Mouse (Mus musculus): ENCODE results near the gene Trabd2b. TPM values are rescaled to one million over a fixed set of nuclear protein-coding genes. Genes with fewer than 3 reads are reported as not detected.

The Trabd2b gene
- polyA plus RNA-seq, 1 experiment from 2014 or later: 1.5 TPM

- no peak for ATAC-seq (ENCODE audit: insufficient number of reproducible peaks, low FRiP score)
Observed at GRCm38 (mm10) chr4:114494035-114494434, 87.5 kb downstream of the Trabd2b start.

GRCm38 (mm10) chr4:114495688-114496426 lies 89.3 kb downstream of the Trabd2b start:
- Histone ChIP-seq H3K27me3 (replicated peaks) (peaks cover 85% of the 10 kb centered on the region), H3K4me3 (no peak overlapping the region), H3K4me1 (replicated peaks) (peaks cover 10% of the 10 kb centered on the region), H3K27ac (ENCODE audit: poor library complexity, severe bottlenecking) (no peak overlapping the region), H3K9me3 (replicated peaks) (0 out of 2 replicates have a peak, but pooled peaks cover 4% of the 10 kb centered on the region), H3K36me3 (no peaks in the 10 kb centered on the region), H3K4me2 (no peak overlapping the region), H3K9ac (no peak overlapping the region)
- 68% methylated on average over 4 of the region's 4 CpGs for WGBS
- ATAC-seq (ENCODE audit: insufficient number of reproducible peaks, low FRiP score): no peak

More at GRCm38 (mm10) chr4:114494035-114494434, 87.5 kb downstream of the Trabd2b start:
- no peaks in the 10 kb centered on the region for H3K36me3 ChIP-seq
- H3K4me3 ChIP-seq: no peak overlapping the region
- H3K27ac ChIP-seq (ENCODE audit: poor library complexity, severe bottlenecking): no peak overlapping the region
- H3K4me1 ChIP-seq (replicated peaks): no peaks in the 10 kb centered on the region
- 74% methylated on average over 2 of the region's 2 CpGs for WGBS
- no peak overlapping the region for H3K4me2 ChIP-seq
- H3K9ac ChIP-seq: no peak overlapping the region
- H3K9me3 ChIP-seq (replicated peaks): peaks cover 12% of the 10 kb centered on the region
- H3K27me3 ChIP-seq (replicated peaks): peaks cover 90% of the 10 kb centered on the region

- no peak overlapping the region for H3K4me3 ChIP-seq
- H3K4me2 ChIP-seq: no peak overlapping the region
- peaks cover 79% of the 10 kb centered on the region for H3K27me3 ChIP-seq (replicated peaks)
- H3K27ac ChIP-seq (ENCODE audit: poor library complexity, severe bottlenecking): no peak overlapping the region
- 0 out of 2 replicates have a peak, but pooled peaks cover 4% of the 10 kb centered on the region for H3K9me3 ChIP-seq (replicated peaks)
- H3K9ac ChIP-seq: no peak overlapping the region
- no peak for ATAC-seq (ENCODE audit: insufficient number of reproducible peaks, low FRiP score)
- no peaks in the 10 kb centered on the region for H3K36me3 ChIP-seq
- WGBS: 82% methylated on average over 1 of the region's 1 CpGs
- peaks cover 27% of the 10 kb centered on the region for H3K4me1 ChIP-seq (replicated peaks)
Observed at GRCm38 (mm10) chr4:114499650-114500049, 93.1 kb downstream of the Trabd2b start.

GRCm38 (mm10) chr4:114500317-114500716 lies 93.8 kb downstream of the Trabd2b start:
- Histone ChIP-seq H3K9me3 (replicated peaks) (0 out of 2 replicates have a peak, but pooled peaks cover 4% of the 10 kb centered on the region), H3K27me3 (replicated peaks) (peaks cover 82% of the 10 kb centered on the region), H3K4me1 (replicated peaks) (peaks cover 29% of the 10 kb centered on the region), H3K27ac (ENCODE audit: poor library complexity, severe bottlenecking) (no peak overlapping the region), H3K4me3 (no peak overlapping the region), H3K36me3 (no peaks in the 10 kb centered on the region), H3K9ac (no peak overlapping the region), H3K4me2 (no peak overlapping the region)
- WGBS: 63% methylated on average over 7 of the region's 7 CpGs
- no peak for ATAC-seq (ENCODE audit: insufficient number of reproducible peaks, low FRiP score)

GRCm38 (mm10) chr4:114501048-114501447 lies 94.5 kb downstream of the Trabd2b start:
- ATAC-seq (ENCODE audit: insufficient number of reproducible peaks, low FRiP score): peak; percentile 73; the same call in 1 of the 2 replicates
- H3K27me3 ChIP-seq (replicated peaks): peaks cover 82% of the 10 kb centered on the region
- H3K4me1 ChIP-seq (replicated peaks): peaks cover 29% of the 10 kb centered on the region
- WGBS: 41% methylated on average over 1 of the region's 1 CpGs
- 0 out of 2 replicates have a peak, but pooled peaks cover 4% of the 10 kb centered on the region for H3K9me3 ChIP-seq (replicated peaks)
- no peak overlapping the region for H3K4me2 ChIP-seq
- H3K27ac ChIP-seq (ENCODE audit: poor library complexity, severe bottlenecking): no peak overlapping the region
- H3K9ac ChIP-seq: no peak overlapping the region
- no peaks in the 10 kb centered on the region for H3K36me3 ChIP-seq
- no peak overlapping the region for H3K4me3 ChIP-seq

- H3K4me1 ChIP-seq (replicated peaks): peaks cover 29% of the 10 kb centered on the region
- no peak overlapping the region for H3K4me3 ChIP-seq
- H3K27me3 ChIP-seq (replicated peaks): peaks cover 76% of the 10 kb centered on the region
- 67% methylated on average over 4 of the region's 4 CpGs for WGBS
- no peak overlapping the region for H3K4me2 ChIP-seq
- ATAC-seq (ENCODE audit: insufficient number of reproducible peaks, low FRiP score): no peak
- no peak overlapping the region for H3K9ac ChIP-seq
- 0 out of 2 replicates have a peak, but pooled peaks cover 4% of the 10 kb centered on the region for H3K9me3 ChIP-seq (replicated peaks)
- no peak overlapping the region for H3K27ac ChIP-seq (ENCODE audit: poor library complexity, severe bottlenecking)
- H3K36me3 ChIP-seq: no peaks in the 10 kb centered on the region
Observed at GRCm38 (mm10) chr4:114501611-114502010, 95.1 kb downstream of the Trabd2b start.

DNA sequence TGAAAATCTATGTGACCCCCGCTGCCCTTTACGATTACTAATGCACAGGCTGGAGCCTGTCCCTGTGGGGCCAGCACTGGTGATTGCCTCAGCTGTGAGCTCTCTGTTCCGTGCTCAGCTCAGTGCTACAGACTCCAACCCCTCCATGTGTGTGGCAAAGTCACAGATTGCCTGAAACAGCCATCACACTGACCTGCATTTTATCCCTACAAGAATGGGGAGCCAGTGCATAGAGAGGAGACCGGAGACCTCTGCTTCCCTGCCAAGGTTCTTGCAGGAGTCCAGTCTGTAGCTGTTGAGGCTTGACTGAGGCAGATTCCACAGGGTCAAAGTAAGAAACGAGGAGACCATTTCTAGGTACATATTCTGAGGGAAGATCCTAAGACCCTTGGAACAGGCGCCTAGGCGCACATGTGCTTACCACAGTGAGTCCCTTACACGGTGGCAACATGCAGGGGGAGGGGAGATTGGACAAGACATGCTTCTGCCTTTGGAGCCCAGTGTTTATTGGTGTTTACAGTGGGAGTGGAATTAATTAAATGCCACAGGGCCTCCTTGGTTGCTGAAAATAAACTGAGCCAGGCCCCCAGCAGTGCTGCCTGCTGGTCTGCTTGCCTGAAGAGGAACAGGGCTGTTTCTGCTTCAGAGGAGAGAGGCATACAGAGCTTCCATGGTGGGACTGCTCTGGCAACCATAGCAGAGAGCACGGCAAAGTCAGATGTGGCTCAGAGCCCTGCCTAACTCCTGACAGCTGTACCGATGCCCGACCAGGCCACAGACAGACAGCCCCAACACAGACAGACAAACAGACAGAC lies 97.9 kb downstream of the Trabd2b start:
- 59% methylated on average over 11 of the region's 11 CpGs for WGBS
- no peak overlapping the region for H3K9ac ChIP-seq
- no peaks in the 10 kb centered on the region for H3K36me3 ChIP-seq
- H3K27ac ChIP-seq (ENCODE audit: poor library complexity, severe bottlenecking): no peak overlapping the region
- no peak overlapping the region for H3K4me2 ChIP-seq
- H3K4me1 ChIP-seq (replicated peaks): peaks cover 29% of the 10 kb centered on the region
- no peaks in the 10 kb centered on the region for H3K9me3 ChIP-seq (replicated peaks)
- no peak overlapping the region for H3K4me3 ChIP-seq
- peaks cover 56% of the 10 kb centered on the region for H3K27me3 ChIP-seq (replicated peaks)
- no peak for ATAC-seq (ENCODE audit: insufficient number of reproducible peaks, low FRiP score)

DNA sequence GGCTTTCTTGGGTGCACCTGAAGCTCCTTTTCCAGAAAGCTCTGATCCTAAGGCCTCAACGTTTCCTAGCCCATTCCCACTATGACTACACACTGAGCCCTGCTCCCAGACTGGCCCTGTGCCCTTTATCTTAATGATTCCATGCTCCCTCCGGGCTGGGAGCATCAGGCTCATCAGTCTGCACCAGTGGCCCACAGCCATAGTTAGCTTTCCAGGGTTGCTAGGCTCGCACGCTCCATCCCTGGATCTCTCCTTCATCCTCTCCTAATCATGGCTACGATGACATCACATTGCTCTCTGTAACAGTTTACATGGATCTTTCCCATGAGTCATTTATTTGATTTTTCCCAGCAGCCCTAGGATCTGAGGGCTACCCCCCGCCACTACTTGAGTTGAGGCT lies 103.1 kb downstream of the Trabd2b start:
- no peaks in the 10 kb centered on the region for H3K36me3 ChIP-seq
- peaks cover 3% of the 10 kb centered on the region; the same call in 1 of the 2 replicates for H3K4me1 ChIP-seq (replicated peaks)
- peaks cover 50% of the 10 kb centered on the region for H3K27me3 ChIP-seq (replicated peaks)
- 73% methylated on average over 6 of the region's 6 CpGs for WGBS
- no peak for ATAC-seq (ENCODE audit: insufficient number of reproducible peaks, low FRiP score)
- no peak overlapping the region for H3K4me3 ChIP-seq
- H3K9me3 ChIP-seq (replicated peaks): no peaks in the 10 kb centered on the region
- H3K9ac ChIP-seq: no peak overlapping the region
- no peak overlapping the region for H3K27ac ChIP-seq (ENCODE audit: poor library complexity, severe bottlenecking)
- H3K4me2 ChIP-seq: no peak overlapping the region

DNA sequence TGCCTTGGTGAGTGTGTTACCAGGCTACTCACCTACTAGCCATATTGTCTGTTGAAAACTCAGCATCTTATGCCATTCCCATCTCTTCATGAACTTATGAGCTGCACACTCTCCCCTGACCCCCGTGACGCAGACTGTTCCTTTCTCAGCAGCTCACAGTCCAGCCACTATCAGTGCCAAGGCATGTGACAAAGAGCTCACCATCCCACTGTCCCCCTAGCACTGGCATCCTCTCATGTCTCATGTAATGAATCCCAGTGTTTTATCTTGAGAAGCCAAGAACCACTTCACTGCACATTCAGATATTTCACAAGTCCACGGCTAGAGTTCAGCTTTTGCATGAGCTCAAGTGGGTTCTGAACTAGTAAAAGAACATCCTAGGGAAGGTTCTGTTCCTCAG lies 105.1 kb downstream of the Trabd2b start:
- no peak overlapping the region for H3K27ac ChIP-seq (ENCODE audit: poor library complexity, severe bottlenecking)
- H3K27me3 ChIP-seq (replicated peaks): peaks cover 36% of the 10 kb centered on the region
- H3K4me1 ChIP-seq (replicated peaks): peaks cover 16% of the 10 kb centered on the region

GRCm38 (mm10) chr4:114513149-114513548 lies 106.6 kb downstream of the Trabd2b start:
- Histone ChIP-seq H3K9ac (no peak overlapping the region), H3K36me3 (no peaks in the 10 kb centered on the region), H3K4me2 (no peak overlapping the region), H3K27ac (ENCODE audit: poor library complexity, severe bottlenecking) (no peak overlapping the region), H3K4me1 (replicated peaks) (peaks cover 21% of the 10 kb centered on the region), H3K4me3 (no peak overlapping the region), H3K9me3 (replicated peaks) (no peaks in the 10 kb centered on the region), H3K27me3 (replicated peaks) (peaks cover 49% of the 10 kb centered on the region)
- no peak for ATAC-seq (ENCODE audit: insufficient number of reproducible peaks, low FRiP score)

More for the DNA sequence above, 105.1 kb downstream of the Trabd2b start:
- Histone ChIP-seq H3K36me3 (no peaks in the 10 kb centered on the region), H3K9me3 (replicated peaks) (no peaks in the 10 kb centered on the region), H3K9ac (no peak overlapping the region), H3K4me3 (no peak overlapping the region), H3K4me2 (no peak overlapping the region)
- WGBS: 67% methylated on average over 3 of the region's 3 CpGs
- no peak for ATAC-seq (ENCODE audit: insufficient number of reproducible peaks, low FRiP score)

- Histone ChIP-seq H3K9ac (no peak overlapping the region), H3K4me3 (no peak overlapping the region), H3K4me2 (0 out of 2 replicates have a peak overlapping the region, but pooled peaks have one; percentile 1), H3K27me3 (replicated peaks) (peaks cover 40% of the 10 kb centered on the region), H3K36me3 (no peaks in the 10 kb centered on the region), H3K9me3 (replicated peaks) (no peaks in the 10 kb centered on the region), H3K27ac (ENCODE audit: poor library complexity, severe bottlenecking) (0 out of 2 replicates have a peak overlapping the region, but pooled peaks have one; percentile 13), H3K4me1 (replicated peaks) (peaks cover 21% of the 10 kb centered on the region)
- ATAC-seq (ENCODE audit: insufficient number of reproducible peaks, low FRiP score): peak; percentile 84
- WGBS: 19% methylated on average over 5 of the region's 5 CpGs
Observed at GRCm38 (mm10) chr4:114515330-114515771, 108.8 kb downstream of the Trabd2b start.
